Mouse (Mus musculus) left cerebral cortex, adult 2 months (tissue): ENCODE results near the gene Gm11172. TPM values are rescaled to one million over a fixed set of nuclear protein-coding genes. Genes with fewer than 3 reads are reported as not detected.

Experiments
- DNase-seq, 2 experiments: peaks; one replicate each; pipeline ENCODE4 v3.0.0; 2021 to 2022; ENCODE audit warnings: low spot score in 2 of 2, mixed read lengths in 1 of 2; ENCODE audit errors: extremely low spot score in 1 of 2
- H3K27ac ChIP-seq: fragments of 200-600 bp; 2 replicates; pipeline ENCODE4 v1.8.1; 2022
- H3K4me3 ChIP-seq: fragments of 200-600 bp; 2 replicates; pipeline ENCODE4 v1.8.1; 2022
- CTCF ChIP-seq: fragments of 200-600 bp; IDR thresholded peaks from 2 replicates; pipeline ENCODE4 v1.8.1; 2022; ENCODE audit warnings: antibody characterized with exemption, mild to moderate bottlenecking, moderate library complexity
- intact Hi-C: fragments of 180-260 bp; cut with DNase I; formaldehyde crosslinking; loops from one replicate; pipeline ENCODE4 v1.15.1; 2025
- total RNA-seq, 2 experiments: library from RNA; stranded (reverse); gene quantifications; 2 replicates each; pipeline ENCODE4 v1.2.3; 2021

The Gm11172 gene
- total RNA-seq, 2 experiments from 2014 or later: not detected

- no peak for DNase-seq
- H3K4me3 ChIP-seq: no peak overlapping the region
- H3K27ac ChIP-seq: no peak overlapping the region
- no peak for TF ChIP-seq CTCF
- intact Hi-C loops: no loop called here
Measured at GRCm38 (mm10) chr16:10818579-10819135, 5.9 kb downstream of the Gm11172 start.

GRCm38 (mm10) chr16:10819966-10820365 lies 7.3 kb downstream of the Gm11172 start:
- DNase-seq: no peak
- intact Hi-C loops: no loop called here
- no peak overlapping the region for H3K27ac ChIP-seq
- no peak for TF ChIP-seq CTCF
- H3K4me3 ChIP-seq: no peak overlapping the region

- intact Hi-C loops: no loop called here
Measured at GRCm38 (mm10) chr16:10821387-10821786, 8.7 kb downstream of the Gm11172 start.

GRCm38 (mm10) chr16:10824536-10824935 lies 11.8 kb downstream of the Gm11172 start:
- no peak for TF ChIP-seq CTCF
- intact Hi-C loops: no loop called here
- DNase-seq: no peak
- Histone ChIP-seq H3K4me3 (no peak overlapping the region), H3K27ac (no peak overlapping the region)

More at GRCm38 (mm10) chr16:10821387-10821786, 8.7 kb downstream of the Gm11172 start:
- no peak overlapping the region for H3K4me3 ChIP-seq
- DNase-seq: no peak
- TF ChIP-seq CTCF: no peak
- no peak overlapping the region for H3K27ac ChIP-seq

- TF ChIP-seq CTCF: no peak
- Histone ChIP-seq H3K27ac (no peak overlapping the region), H3K4me3 (no peak overlapping the region)
- intact Hi-C loops: no loop called here
- DNase-seq: no peak
Measured at GRCm38 (mm10) chr16:10825840-10826239, 13.1 kb downstream of the Gm11172 start.

- TF ChIP-seq CTCF: no peak
- DNase-seq: no peak
- Histone ChIP-seq H3K4me3 (no peak overlapping the region), H3K27ac (no peak overlapping the region)
- intact Hi-C loops: no loop called here
Measured at GRCm38 (mm10) chr16:10827269-10827668, 14.6 kb downstream of the Gm11172 start.

- intact Hi-C loops: no loop called here
- H3K4me3 ChIP-seq: no peak overlapping the region
- no peak for TF ChIP-seq CTCF
- no peak for DNase-seq
- no peak overlapping the region for H3K27ac ChIP-seq
Measured at GRCm38 (mm10) chr16:10827766-10828460, 15.2 kb downstream of the Gm11172 start.

GRCm38 (mm10) chr16:10828461-10828805 lies 15.7 kb downstream of the Gm11172 start:
- H3K4me3 ChIP-seq: no peak overlapping the region
- H3K27ac ChIP-seq: no peak overlapping the region
- no peak for TF ChIP-seq CTCF
- DNase-seq: no peak
- intact Hi-C loops: no loop called here

GRCm38 (mm10) chr16:10834542-10834910 lies 21.8 kb downstream of the Gm11172 start:
- DNase-seq: no peak
- H3K4me3 ChIP-seq: peak overlapping the region; percentile 70
- intact Hi-C loops: loop anchor here (2.0 kb wide), 1 partner anchor 48 kb away; no protein-coding TSS in a partner anchor
- TF ChIP-seq CTCF: no peak
- no peak overlapping the region for H3K27ac ChIP-seq

- no peak within 1 kb of the TSS for H3K27ac ChIP-seq
- no peak for TF ChIP-seq CTCF
- intact Hi-C loops: loop anchor here (2.0 kb wide), 1 partner anchor 48 kb away; no protein-coding TSS in a partner anchor
- H3K4me3 ChIP-seq: peak within 1 kb of the TSS; percentile 70
- DNase-seq: peak; percentile 80 to 84
Measured at GRCm38 (mm10) chr16:10834911-10835587, 22.3 kb downstream of the Gm11172 start, which contains the start of gene Rmi2. Rmi2 (plus strand) TSS chr16:10835059.

GRCm38 (mm10) chr16:10836388-10836787 lies 23.7 kb downstream of the Gm11172 start:
- no peak for DNase-seq
- intact Hi-C loops: no loop called here
- no peak for TF ChIP-seq CTCF

GRCm38 (mm10) chr16:10837250-10837649 lies 24.5 kb downstream of the Gm11172 start:
- no peak overlapping the region for H3K4me3 ChIP-seq
- H3K27ac ChIP-seq: no peak overlapping the region
- TF ChIP-seq CTCF: no peak
- no peak for DNase-seq
- intact Hi-C loops: no loop called here

More at GRCm38 (mm10) chr16:10836388-10836787, 23.7 kb downstream of the Gm11172 start:
- H3K4me3 ChIP-seq: no peak overlapping the region
- no peak overlapping the region for H3K27ac ChIP-seq
